In the genomic region with DNA sequence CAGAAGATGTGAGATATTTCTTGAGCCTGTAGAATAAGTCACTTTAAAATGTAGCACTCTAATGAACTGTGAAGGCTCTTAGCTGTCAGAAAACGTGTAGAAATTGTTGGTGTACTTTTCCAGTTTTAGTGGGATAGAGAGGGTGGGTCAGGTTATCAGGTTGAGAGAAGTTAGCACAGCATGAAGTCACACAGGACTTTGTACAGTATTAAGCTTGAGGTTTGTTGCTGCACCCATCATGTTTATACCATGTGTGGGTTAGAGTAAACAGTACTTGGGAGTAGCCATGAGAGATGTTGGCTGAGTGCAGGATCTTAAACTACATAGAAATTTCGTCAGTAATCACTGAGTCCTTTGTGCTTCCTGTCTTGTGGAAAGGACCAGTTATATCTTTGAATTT, we compare ENCODE assay signal across 24 mouse cellular contexts. TPM values are rescaled to one million over a fixed set of nuclear protein-coding genes. Genes with fewer than 3 reads are reported as not detected.
DNase-seq lines count a peak whose midpoint lies in the region; ATAC-seq and TF ChIP-seq lines count a peak whose summit lies in the region.
"Had no signal": no experiment of that assay in that cellular context is flagged by ENCODE, and none has a peak within 500 bp of the region (broad histone marks: within the 10 kb centered on the region; RNA-seq: fewer than 3 reads in every experiment).

No protein-coding gene starts in this region.

- H3K4me3 ChIP-seq in lung, postnatal 0 days (ENCODE audit: low read depth, low read length): no peak overlapping the region
- H3K4me3 ChIP-seq in lung, adult 2 months (replicated peaks; ENCODE audit: extremely low read depth, low read depth, low read length): no peak overlapping the region
- no peak overlapping the region for H3K4me3 ChIP-seq in intestine, embryonic 16.5 days (ENCODE audit: low read length)
- no peak overlapping the region for H3K4me3 ChIP-seq in stomach, embryonic 15.5 days (replicated peaks)
- H3K4me3 ChIP-seq: embryonic facial prominence, embryonic 10.5 days; embryonic facial prominence, embryonic 13.5 days; erythroblast, embryonic 14.5 days; forebrain, embryonic 12.5 days; forebrain, embryonic 15.5 days; hindbrain, embryonic 13.5 days had no signal

- TF ChIP-seq EP300 in lung, postnatal 0 days (IDR thresholded peaks at IDR 0.05): no peak

- 42% methylated on average over 2 of the region's 2 CpGs for WGBS in lung, postnatal 0 days
- WGBS in lung, adult 2 months: 41% methylated on average over 2 of the region's 2 CpGs
- WGBS in intestine, embryonic 16.5 days: 50% methylated on average over 2 of the region's 2 CpGs
- WGBS in stomach, embryonic 15.5 days: 41% methylated on average over 2 of the region's 2 CpGs

- no peak for TF ChIP-seq CTCF in lung, postnatal 0 days (IDR thresholded peaks at IDR 0.05)
- no peak for TF ChIP-seq CTCF in lung, adult 2 months (IDR thresholded peaks at IDR 0.05; ENCODE audit: insufficient read depth, low read length)

- no peak overlapping the region for H3K27ac ChIP-seq in lung, postnatal 0 days (ENCODE audit: low read length)
- H3K27ac ChIP-seq in intestine, embryonic 16.5 days (ENCODE audit: low read length): no peak overlapping the region
- no peak overlapping the region for H3K27ac ChIP-seq in stomach, embryonic 15.5 days
- H3K27ac ChIP-seq: embryonic facial prominence, embryonic 10.5 days; embryonic facial prominence, embryonic 13.5 days; forebrain, embryonic 12.5 days; forebrain, embryonic 15.5 days; hindbrain, embryonic 13.5 days had no signal

- H3K27me3 ChIP-seq in lung, postnatal 0 days (replicated peaks; ENCODE audit: insufficient read depth, low read length): no peaks in the 10 kb centered on the region
- no peaks in the 10 kb centered on the region for H3K27me3 ChIP-seq in intestine, embryonic 16.5 days (replicated peaks; ENCODE audit: control insufficient read depth, insufficient read depth, low read length)
- no peaks in the 10 kb centered on the region for H3K27me3 ChIP-seq in stomach, embryonic 15.5 days (replicated peaks)
- H3K27me3 ChIP-seq: embryonic facial prominence, embryonic 13.5 days; forebrain, embryonic 12.5 days; forebrain, embryonic 15.5 days; hindbrain, embryonic 13.5 days had no signal

- ATAC-seq in lung, postnatal 0 days: no peak
- ATAC-seq in intestine, embryonic 16.5 days: 0 out of 2 replicates have a peak, but pooled peaks have one; percentile 31
- ATAC-seq in stomach, embryonic 15.5 days (ENCODE audit: insufficient read depth, low FRiP score, low read depth): peak; percentile 79
- ATAC-seq: CD4-positive, CD25-positive, alpha-beta regulatory T cell, adult 4 months; forebrain, embryonic 15.5 days; hindbrain, embryonic 16.5 days had no signal

- DNase-seq in lung, postnatal 0 days (ENCODE audit: low spot score): peak; percentile 17
- no peak for DNase-seq in lung, adult 2 months
- no peak for DNase-seq in cerebellum, adult 8-10 months
- no peak for DNase-seq in spleen, adult 12 weeks (ENCODE audit: low spot score)
- DNase-seq in gastrocnemius, adult 8-10 months (ENCODE audit: low spot score in 2 of 2): no peak
- DNase-seq: adrenal gland, adult 2 months; adrenal gland, postnatal 14 days; cerebellum, adult 11 months; cerebellum, adult 2 months; cerebellum, postnatal 10 days; cerebellum, postnatal 36 days; embryo, embryonic 11 days; gastrocnemius, postnatal 10 days had no signal

- no peak overlapping the region for H3K4me2 ChIP-seq in lung, postnatal 0 days (replicated peaks; ENCODE audit: low read depth, low read length)
- H3K4me2 ChIP-seq in intestine, embryonic 16.5 days (ENCODE audit: low read depth, low read length): no peak overlapping the region
- H3K4me2 ChIP-seq in stomach, embryonic 15.5 days: no peak overlapping the region
- H3K4me2 ChIP-seq: embryonic facial prominence, embryonic 13.5 days; forebrain, embryonic 12.5 days; forebrain, embryonic 15.5 days; heart, embryonic 11.5 days; hindbrain, embryonic 13.5 days had no signal

- no peaks in the 10 kb centered on the region for H3K36me3 ChIP-seq in lung, postnatal 0 days (ENCODE audit: insufficient read depth, low read length)
- peaks cover 3% of the 10 kb centered on the region; the same call in 1 of the 2 replicates for H3K36me3 ChIP-seq in intestine, embryonic 16.5 days (ENCODE audit: control insufficient read depth, insufficient read depth, low read length)
- H3K36me3 ChIP-seq in stomach, embryonic 15.5 days: no peaks in the 10 kb centered on the region
- H3K36me3 ChIP-seq: forebrain, embryonic 15.5 days had no signal

- H3K9me3 ChIP-seq in lung, postnatal 0 days (ENCODE audit: low read length): no peaks in the 10 kb centered on the region
- H3K9me3 ChIP-seq in intestine, embryonic 16.5 days (ENCODE audit: control insufficient read depth, low read length): no peaks in the 10 kb centered on the region
- no peaks in the 10 kb centered on the region for H3K9me3 ChIP-seq in stomach, embryonic 15.5 days
- H3K9me3 ChIP-seq: embryonic facial prominence, embryonic 10.5 days; embryonic facial prominence, embryonic 13.5 days; forebrain, embryonic 12.5 days; forebrain, embryonic 15.5 days; hindbrain, embryonic 13.5 days had no signal

- no peak overlapping the region for H3K9ac ChIP-seq in lung, postnatal 0 days (replicated peaks; ENCODE audit: low read depth)
- no peak overlapping the region for H3K9ac ChIP-seq in intestine, embryonic 16.5 days (ENCODE audit: low read depth, low read length)
- H3K9ac ChIP-seq in stomach, embryonic 15.5 days: no peak overlapping the region
- H3K9ac ChIP-seq: embryonic facial prominence, embryonic 13.5 days; forebrain, embryonic 12.5 days; forebrain, embryonic 15.5 days; hindbrain, embryonic 13.5 days had no signal

- no peak for TF ChIP-seq POLR2A in lung, adult 2 months (IDR thresholded peaks at IDR 0.05; ENCODE audit: borderline replicate concordance, extremely low read depth, low read depth, low read length)

- H3K4me1 ChIP-seq in lung, postnatal 0 days (ENCODE audit: insufficient read depth, low read depth, low read length): peaks cover 5% of the 10 kb centered on the region; the same call in 1 of the 2 replicates
- H3K4me1 ChIP-seq in lung, adult 2 months (ENCODE audit: control insufficient read depth, insufficient read depth, low read length): 0 out of 2 replicates have a peak, but pooled peaks cover 2% of the 10 kb centered on the region
- no peaks in the 10 kb centered on the region for H3K4me1 ChIP-seq in intestine, embryonic 16.5 days (ENCODE audit: control insufficient read depth, insufficient read depth, low read length)
- 0 out of 2 replicates have a peak, but pooled peaks cover 4% of the 10 kb centered on the region for H3K4me1 ChIP-seq in stomach, embryonic 15.5 days

RNA-seq across cellular contexts. Expression of a gene that starts 5.2 kb away (rescaled TPM):
- polyA plus RNA-seq in lung, postnatal 0 days (2015; fragmentation: Nextera tagmentation; extraction: Ambion mirVana): 114 and 122 TPM in 2 replicates
- 19.6 and 31.7 TPM in 2 replicates for polyA plus RNA-seq in lung, adult 2 months (2012; rRNA removed)
- polyA plus RNA-seq in intestine, embryonic 16.5 days (2015; fragmentation: Nextera tagmentation; extraction: Ambion mirVana): 160 and 162 TPM in 2 replicates
- 107 and 111 TPM in 2 replicates for polyA plus RNA-seq in stomach, embryonic 15.5 days (2015; fragmentation: Nextera tagmentation; extraction: Ambion mirVana)
- 10 to 100 TPM; 46.7 to 51.7 (median 50.5) TPM for total RNA-seq in gastrocnemius, adult 8-10 months (2022)

RNA-seq across cellular contexts. Expression of a gene that starts 45.6 kb away (rescaled TPM):
- polyA plus RNA-seq in lung, postnatal 0 days (2015; fragmentation: Nextera tagmentation; extraction: Ambion mirVana): 10.0 and 12.4 TPM in 2 replicates
- 3.7 and 6.1 TPM in 2 replicates for polyA plus RNA-seq in lung, adult 2 months (2012; rRNA removed)
- polyA plus RNA-seq in intestine, embryonic 16.5 days (2015; fragmentation: Nextera tagmentation; extraction: Ambion mirVana): 8.6 and 9.6 TPM in 2 replicates
- 10.6 and 12.3 TPM in 2 replicates for polyA plus RNA-seq in stomach, embryonic 15.5 days (2015; fragmentation: Nextera tagmentation; extraction: Ambion mirVana)
- total RNA-seq in gastrocnemius, adult 8-10 months (2022): 1 to 10 TPM; 5.1 to 9.1 (median 7.7) TPM

RNA-seq across cellular contexts. Expression of a gene that starts 48.8 kb away (rescaled TPM):
- 577 and 614 TPM in 2 replicates for polyA plus RNA-seq in lung, postnatal 0 days (2015; fragmentation: Nextera tagmentation; extraction: Ambion mirVana)
- 400 and 437 TPM in 2 replicates for polyA plus RNA-seq in lung, adult 2 months (2012; rRNA removed)
- 1,225 and 1,412 TPM in 2 replicates for polyA plus RNA-seq in intestine, embryonic 16.5 days (2015; fragmentation: Nextera tagmentation; extraction: Ambion mirVana)
- 1,483 and 1,616 TPM in 2 replicates for polyA plus RNA-seq in stomach, embryonic 15.5 days (2015; fragmentation: Nextera tagmentation; extraction: Ambion mirVana)
- total RNA-seq in gastrocnemius, adult 8-10 months (2022): 10 to 100 TPM; 70.3 to 85.0 (median 79.7) TPM
